Mouse (Mus musculus): ENCODE data around the gene Rapgef2.

DNA sequence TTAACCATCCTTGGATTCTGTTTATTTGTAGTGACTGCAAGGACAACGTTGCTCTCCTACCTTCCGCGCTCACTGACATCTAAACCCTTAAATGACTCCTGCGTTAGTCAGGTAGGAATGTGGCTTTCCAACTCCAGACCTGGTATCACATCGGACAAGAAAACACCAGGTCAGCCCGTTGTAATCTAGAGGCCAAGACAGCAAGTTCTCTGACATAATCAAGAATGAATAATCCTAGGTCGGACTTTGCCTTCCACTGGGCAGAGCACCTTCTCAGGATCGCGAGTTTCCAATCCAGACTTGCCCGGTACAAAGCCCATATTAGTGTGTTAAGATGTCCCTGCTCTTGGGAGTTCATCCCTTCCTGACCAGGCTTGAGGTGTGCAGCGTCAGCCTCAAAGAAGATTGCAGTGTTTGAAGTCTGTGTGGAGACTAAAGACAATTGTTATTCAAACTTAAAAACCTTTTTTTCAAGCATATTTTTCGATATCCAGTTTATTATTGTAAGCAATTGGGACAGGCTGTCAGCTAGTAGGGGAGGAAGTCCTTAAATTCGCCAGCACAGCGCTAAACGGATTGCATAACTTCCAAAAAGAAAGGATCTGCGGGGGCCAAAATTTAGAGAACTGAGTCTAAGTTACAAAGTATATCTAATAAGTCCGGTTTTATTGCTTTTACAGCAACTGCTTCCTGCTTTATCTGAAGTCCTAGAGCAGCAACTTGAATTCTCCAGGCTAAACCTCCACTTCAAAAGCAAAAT, 1.6 kb upstream of the Rapgef2 start:
- no peak for TF ChIP-seq GATA1 (IDR thresholded peaks at IDR 0.05; ENCODE audit: borderline replicate concordance, low read length)
- TF ChIP-seq FLI1 (IDR thresholded peaks at IDR 0.05; ENCODE audit: low read length) = no peak

Data from megakaryocyte, embryonic 14.5 days (primary cell).